Mouse (Mus musculus): ENCODE data around the gene Tmco1. TPM values are rescaled to one million over a fixed set of nuclear protein-coding genes. Genes with fewer than 3 reads are reported as not detected.
A peak's percentile ranks its signal among the peaks of the same experiment; 100 is the strongest.
"Not testable (repeated sequence)": the region's sequence is repeated elsewhere in the genome, so short reads cannot be mapped to it uniquely, and the experiment has no call there.

Gene Tmco1
- total RNA-seq, 2 experiments from 2014 or later, result 132 to 149 TPM

- no peak for DNase-seq (ENCODE audit: low spot score in 2 of 2)
These were observed 22.9 kb downstream of the Tmco1 start for GRCm38 (mm10) chr1:167331106-167331505.

DNA sequence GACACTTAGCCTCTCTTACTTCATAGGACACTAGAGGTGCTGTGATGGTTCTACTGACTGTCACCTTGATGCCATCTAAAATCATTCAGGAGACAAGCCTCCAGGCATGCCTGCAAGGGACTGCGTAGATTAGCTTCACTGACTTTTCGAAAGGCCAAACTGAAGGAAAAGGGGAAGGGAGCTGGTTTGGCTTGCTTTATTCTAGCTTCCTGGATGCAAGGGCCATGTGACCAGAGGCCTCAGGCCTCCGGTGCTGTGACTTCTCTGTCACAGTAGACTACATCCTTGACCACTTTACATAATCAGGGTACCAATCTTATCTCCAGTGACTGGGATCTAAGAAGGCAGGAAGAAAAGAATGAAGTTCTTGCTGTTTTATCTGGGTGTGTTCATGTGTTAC is 28.2 kb downstream of the Tmco1 start:
- DNase-seq (ENCODE audit: low spot score in 2 of 2), result no peak

GRCm38 (mm10) chr1:167337463-167338095 is 29.4 kb downstream of the Tmco1 start:
- DNase-seq (ENCODE audit: low spot score in 2 of 2), result peak; percentile 84 to 87

DNA sequence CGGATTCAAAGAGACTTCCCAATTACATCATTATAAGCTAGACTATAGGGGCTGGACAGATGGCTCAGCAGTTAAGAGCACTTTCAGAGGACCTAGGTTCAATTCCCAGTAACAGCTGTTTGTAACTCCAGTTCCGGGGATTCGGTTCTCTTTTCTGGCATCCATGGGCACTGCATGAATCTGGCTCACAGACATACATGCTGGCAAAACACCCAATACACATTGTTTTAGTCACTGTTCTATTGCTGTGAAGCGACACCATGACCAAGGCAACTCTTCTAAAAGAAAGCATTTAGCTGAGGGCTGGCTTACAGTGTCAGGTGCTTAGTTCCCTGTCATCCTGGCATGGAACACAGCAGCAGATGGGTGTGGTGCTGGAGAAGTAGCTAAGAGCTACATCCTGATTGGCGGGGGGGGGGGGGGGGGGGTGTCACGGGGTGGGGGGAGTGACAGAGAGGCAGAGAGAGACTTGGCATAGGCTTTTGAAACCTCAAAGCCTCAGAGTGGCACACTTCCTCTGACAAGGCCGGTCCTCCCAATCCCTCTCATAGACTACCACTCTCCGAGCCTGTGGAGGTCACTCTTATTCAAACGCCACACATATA is 31.1 kb downstream of the Tmco1 start:
- no peak for DNase-seq (ENCODE audit: low spot score in 2 of 2)

DNA sequence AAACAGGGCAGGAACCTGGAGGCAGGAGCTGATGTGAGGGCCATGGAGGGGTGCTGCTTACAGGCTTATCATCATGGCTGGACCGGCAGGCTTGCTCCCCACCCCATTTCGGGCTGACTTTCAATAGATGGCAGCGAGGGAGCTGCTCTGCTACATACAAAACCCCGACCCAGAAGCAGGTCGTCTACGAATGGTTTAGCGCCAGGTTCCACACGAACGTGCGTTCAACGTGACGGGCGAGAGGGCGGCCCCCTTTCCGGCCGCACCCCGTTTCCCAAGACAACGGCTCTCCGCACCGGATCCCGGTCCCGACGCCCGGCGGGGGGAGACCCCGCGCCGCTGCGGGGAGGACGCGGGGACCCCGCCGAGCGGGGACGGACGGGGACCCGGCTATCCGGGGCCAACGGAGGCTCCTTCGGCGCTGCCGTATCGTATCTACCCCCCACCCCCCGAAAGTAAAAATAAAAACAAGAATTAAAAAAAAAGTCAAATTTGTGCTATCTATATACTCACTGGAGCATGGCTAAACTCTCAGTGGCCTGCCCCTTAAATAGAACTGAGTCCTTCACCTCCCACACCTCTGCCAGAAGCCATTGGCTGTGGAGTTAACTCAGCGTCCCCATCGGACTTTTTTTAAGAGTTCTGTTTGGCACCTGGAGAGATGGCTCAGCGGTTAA is 32.1 kb downstream of the Tmco1 start:
- DNase-seq (ENCODE audit: low spot score in 2 of 2), result no peak

GRCm38 (mm10) chr1:167340910-167341528 is 32.8 kb downstream of the Tmco1 start:
- DNase-seq (ENCODE audit: low spot score in 2 of 2), result no peak

- no peak for DNase-seq (ENCODE audit: low spot score in 2 of 2)
These were observed 34.7 kb downstream of the Tmco1 start for GRCm38 (mm10) chr1:167342831-167343230.

- DNase-seq (ENCODE audit: low spot score in 2 of 2), result not testable (repeated sequence)
These were observed 37.9 kb downstream of the Tmco1 start for GRCm38 (mm10) chr1:167345994-167346520.

- DNase-seq (ENCODE audit: low spot score in 2 of 2), result not testable (repeated sequence)
These were observed 41.0 kb downstream of the Tmco1 start for GRCm38 (mm10) chr1:167349206-167349605.

GRCm38 (mm10) chr1:167349815-167350596 is 41.8 kb downstream of the Tmco1 start, which contains the start of gene Aldh9a1:
Gene Aldh9a1, plus strand, starts transcription at chr1:167349991.
- peak; percentile 88 to 89 for DNase-seq (ENCODE audit: low spot score in 2 of 2)

DNA sequence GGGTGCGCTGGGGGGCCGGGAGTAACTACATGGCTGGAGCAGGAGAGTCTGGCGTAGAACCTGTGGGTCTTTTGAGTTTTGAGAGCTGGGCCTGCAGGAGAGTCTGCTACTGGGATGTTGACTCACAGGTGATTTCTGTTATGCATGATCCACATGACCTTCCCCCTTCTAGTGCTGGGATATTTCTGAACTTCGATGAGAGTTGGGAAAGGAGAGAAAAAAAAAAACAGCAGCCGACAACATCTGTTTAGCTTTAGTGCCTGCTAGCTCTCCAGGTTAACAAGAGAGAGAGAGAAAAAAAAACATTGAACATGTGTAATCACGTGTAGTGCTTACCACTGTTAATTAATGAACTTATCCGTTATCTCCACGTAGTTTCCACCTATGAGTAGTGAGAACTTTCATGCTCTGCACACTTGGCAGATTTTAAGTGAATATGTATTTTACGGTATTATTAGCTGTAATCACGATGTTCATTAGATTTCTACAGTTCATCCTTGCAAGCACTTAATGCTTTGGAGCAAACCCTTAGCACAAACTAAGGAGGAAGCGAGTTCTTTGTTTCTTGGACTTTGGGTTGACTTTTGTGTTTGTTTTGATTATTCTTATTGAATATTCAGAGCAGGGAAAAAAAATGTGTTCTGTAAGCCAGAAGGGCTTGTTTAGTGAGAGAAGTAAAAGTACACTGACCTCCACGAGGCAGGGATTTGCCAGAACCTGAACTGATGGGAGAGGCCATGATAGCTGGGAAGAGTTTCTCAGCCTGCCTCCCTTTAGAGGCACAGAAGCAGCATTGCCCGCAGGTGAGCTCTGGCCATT is 42.6 kb downstream of the Tmco1 start:
- DNase-seq (ENCODE audit: low spot score in 2 of 2), result no peak

GRCm38 (mm10) chr1:167352403-167352802 is 44.2 kb downstream of the Tmco1 start:
- no peak for DNase-seq (ENCODE audit: low spot score in 2 of 2)

GRCm38 (mm10) chr1:167357387-167357786 is 49.2 kb downstream of the Tmco1 start:
- DNase-seq (ENCODE audit: low spot score in 2 of 2), result no peak

DNA sequence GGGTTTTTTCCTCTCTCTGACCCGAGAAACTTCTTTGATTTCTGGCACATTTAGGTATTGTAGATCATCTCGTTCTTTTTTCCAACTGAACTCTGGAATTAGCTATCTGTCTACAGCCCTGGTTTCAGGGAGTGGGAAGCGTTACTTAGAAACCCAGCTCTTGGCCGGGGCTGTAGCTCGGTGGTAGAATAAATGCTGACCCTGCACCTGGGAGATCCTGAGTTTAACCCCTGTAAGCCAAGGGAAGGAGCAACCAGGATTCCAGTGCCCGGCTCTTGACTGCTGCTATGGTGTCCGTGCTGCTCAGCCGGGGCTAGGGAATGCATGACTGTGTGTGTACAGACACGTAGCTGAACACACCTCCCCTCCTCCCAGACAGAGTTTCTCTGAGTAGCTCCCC is 50.6 kb downstream of the Tmco1 start:
- DNase-seq (ENCODE audit: low spot score in 2 of 2), result no peak

DNA sequence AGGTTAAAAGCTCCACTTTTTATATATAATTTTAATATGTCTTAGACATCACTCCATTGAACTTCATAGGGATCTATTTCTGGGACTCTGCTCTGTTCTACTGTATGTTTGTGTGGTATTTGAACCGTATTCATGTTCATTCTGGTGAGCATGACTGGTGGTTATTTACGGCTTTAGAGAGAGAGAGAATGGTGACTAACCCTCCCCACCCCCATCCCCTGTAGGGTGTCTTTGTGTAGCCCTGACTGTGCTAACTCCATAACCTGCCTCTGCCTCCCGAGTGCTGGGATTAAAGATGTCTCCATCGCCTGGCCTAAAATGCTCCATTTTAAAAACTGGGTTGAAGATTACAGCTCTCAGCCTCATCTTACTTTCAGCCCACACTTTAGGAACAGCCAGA is 52.1 kb downstream of the Tmco1 start:
- no peak for DNase-seq (ENCODE audit: low spot score in 2 of 2)

DNA sequence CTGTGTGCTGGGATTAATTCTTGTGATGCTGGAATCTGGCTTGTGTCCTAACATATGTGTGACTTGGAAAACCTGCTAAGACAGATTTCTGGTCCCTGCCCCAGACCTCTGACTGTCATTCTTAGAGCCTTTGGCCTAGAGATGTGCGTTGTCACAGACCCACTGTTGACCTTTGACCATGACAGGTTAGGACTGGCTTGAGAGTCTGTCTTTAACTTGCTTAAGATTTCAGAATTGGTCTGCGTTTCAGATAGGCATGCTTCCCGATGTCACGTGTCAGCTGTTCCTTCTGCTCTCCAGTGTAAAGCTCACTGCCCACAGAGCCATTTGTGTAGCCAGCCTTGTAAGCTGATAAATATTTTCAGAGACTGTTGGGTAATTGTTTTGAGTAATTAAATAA is 54.6 kb downstream of the Tmco1 start:
- no peak for DNase-seq (ENCODE audit: low spot score in 2 of 2)

DNA sequence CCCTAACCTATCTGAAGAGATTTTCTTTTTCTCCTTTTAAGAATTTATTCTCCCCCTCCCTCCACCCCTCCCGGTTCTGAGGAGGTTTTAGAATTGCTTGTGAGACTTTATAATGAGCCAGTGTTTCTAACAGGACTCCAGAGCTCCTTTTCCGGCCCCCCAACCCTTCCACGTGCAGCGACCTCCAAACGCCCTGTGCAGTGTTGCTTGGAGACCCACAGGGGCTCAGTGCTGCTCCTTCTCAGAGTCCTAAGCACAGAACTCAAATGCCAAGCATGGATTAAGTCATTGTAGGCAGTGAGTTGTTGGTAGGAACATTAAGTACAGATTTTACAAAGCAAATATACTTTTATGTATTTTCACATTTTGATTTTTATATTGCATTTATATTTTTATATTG is 55.1 kb downstream of the Tmco1 start:
- no peak for DNase-seq (ENCODE audit: low spot score in 2 of 2)

DNA sequence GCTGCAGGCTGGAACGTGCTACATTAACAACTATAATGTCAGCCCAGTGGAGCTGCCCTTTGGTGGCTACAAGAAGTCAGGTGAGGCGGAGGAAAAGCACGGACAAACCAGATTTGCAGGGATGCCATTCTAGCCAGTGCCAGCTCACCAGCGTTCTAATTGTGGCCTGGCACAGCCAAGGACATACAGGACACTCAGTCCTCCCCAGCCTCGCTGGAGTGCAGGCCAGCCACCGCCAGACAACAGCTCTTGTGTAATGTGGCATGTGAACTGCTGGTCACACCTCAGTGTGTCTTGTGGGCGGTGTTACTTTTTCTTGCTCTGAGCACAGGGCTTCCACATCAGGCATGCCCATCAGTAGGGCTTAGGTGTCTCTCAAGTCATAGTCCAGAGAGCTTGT is 57.6 kb downstream of the Tmco1 start:
- DNase-seq (ENCODE audit: low spot score in 2 of 2), result no peak

- DNase-seq (ENCODE audit: low spot score in 2 of 2), result no peak
These were observed 58.4 kb downstream of the Tmco1 start for GRCm38 (mm10) chr1:167366621-167367020.

- DNase-seq (ENCODE audit: low spot score in 2 of 2), result no peak
These were observed 59.8 kb downstream of the Tmco1 start for GRCm38 (mm10) chr1:167368018-167368417.
